Mouse (Mus musculus): ENCODE measurements around the gene Gm43720. TPM values are rescaled to one million over a fixed set of nuclear protein-coding genes. Genes with fewer than 3 reads are reported as not detected.
A peak's percentile ranks its signal among the peaks of the same experiment; 100 is the strongest.

The Gm43720 gene
- polyA plus RNA-seq, 1 experiment from 2014 or later = 0.13 TPM

DNA sequence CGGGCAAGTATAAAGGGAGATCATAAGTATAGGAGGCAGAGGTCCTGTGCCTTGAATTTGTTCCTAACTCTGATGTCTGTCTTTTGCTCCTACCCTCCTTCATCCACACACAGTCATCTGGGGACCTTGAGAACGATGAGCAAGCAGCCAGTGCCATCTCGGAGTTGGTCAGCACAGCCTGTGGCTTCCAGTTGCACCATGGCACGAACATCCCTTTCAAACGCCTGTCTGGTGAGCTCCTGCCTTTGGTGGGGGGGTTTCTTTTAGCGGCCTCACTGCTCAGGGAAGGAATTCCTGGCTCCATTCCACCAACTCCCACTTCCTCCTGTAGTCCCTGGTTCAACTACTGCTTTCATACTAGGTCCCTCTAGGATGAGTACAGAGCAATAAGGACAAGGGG is 21.2 kb downstream of the Gm43720 start:
- no peak overlapping the region for H3K4me3 ChIP-seq
- H3K27ac ChIP-seq = no peak overlapping the region
- 87% methylated on average over 6 of the region's 6 CpGs for WGBS
- peaks cover 47% of the 10 kb centered on the region for H3K4me1 ChIP-seq (replicated peaks)
- H3K27me3 ChIP-seq (ENCODE audit: insufficient read depth, poor library complexity, severe bottlenecking) = no peaks in the 10 kb centered on the region
- H3K9me3 ChIP-seq = no peaks in the 10 kb centered on the region
- H3K36me3 ChIP-seq = peaks cover 56% of the 10 kb centered on the region
- DNase-seq (ENCODE audit: low spot score) = no peak

GRCm38 (mm10) chr5:138258078-138258477 is 21.7 kb downstream of the Gm43720 start:
- H3K27ac ChIP-seq = no peak overlapping the region
- peaks cover 43% of the 10 kb centered on the region for H3K4me1 ChIP-seq (replicated peaks)
- WGBS = 90% methylated on average over 3 of the region's 3 CpGs
- no peaks in the 10 kb centered on the region for H3K27me3 ChIP-seq (ENCODE audit: insufficient read depth, poor library complexity, severe bottlenecking)
- H3K4me3 ChIP-seq = no peak overlapping the region
- H3K36me3 ChIP-seq = peaks cover 56% of the 10 kb centered on the region
- H3K9me3 ChIP-seq = 0 out of 2 replicates have a peak, but pooled peaks cover under 1% of the 10 kb centered on the region
- no peak for DNase-seq (ENCODE audit: low spot score)

GRCm38 (mm10) chr5:138257585-138257978 is 22.2 kb downstream of the Gm43720 start:
- Histone ChIP-seq H3K27me3 (ENCODE audit: insufficient read depth, poor library complexity, severe bottlenecking) (no peaks in the 10 kb centered on the region), H3K4me3 (no peak overlapping the region), H3K36me3 (peaks cover 55% of the 10 kb centered on the region), H3K9me3 (0 out of 2 replicates have a peak, but pooled peaks cover 3% of the 10 kb centered on the region), H3K4me1 (replicated peaks) (peaks cover 38% of the 10 kb centered on the region), H3K27ac (no peak overlapping the region)
- DNase-seq (ENCODE audit: low spot score) = no peak
- WGBS = 93% methylated on average over 4 of the region's 4 CpGs

DNA sequence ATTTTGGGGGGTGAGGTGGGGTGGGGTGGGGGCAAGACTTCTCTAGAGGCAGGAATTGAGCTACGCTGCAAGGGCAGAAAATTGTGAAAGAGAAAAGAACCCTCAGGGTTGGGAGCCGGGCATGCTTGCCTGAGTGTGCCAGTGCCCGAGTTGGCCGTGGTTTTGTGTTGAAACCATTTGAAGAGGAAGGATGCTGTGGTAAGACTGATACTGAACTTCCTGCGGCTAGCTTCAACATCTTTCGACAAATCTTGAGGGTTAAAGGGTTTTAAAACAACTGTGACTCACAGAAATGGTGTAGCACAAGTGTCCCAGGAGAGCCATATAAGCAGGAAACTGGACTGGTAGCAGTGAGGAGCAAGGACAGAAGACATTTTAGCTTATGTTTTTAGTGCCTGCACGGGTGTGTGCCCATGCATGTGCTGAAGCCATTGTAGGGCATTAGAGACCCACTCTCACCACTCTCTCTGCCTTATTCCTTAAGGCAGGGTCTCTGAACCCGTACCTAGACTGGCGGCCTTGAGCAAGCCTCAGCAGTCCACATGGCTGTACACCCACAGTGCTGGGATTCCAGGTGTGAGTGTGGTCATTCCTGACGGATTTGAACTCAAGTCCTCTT is 22.7 kb downstream of the Gm43720 start:
- Histone ChIP-seq H3K9me3 (0 out of 2 replicates have a peak, but pooled peaks cover 3% of the 10 kb centered on the region), H3K27ac (no peak overlapping the region), H3K4me1 (replicated peaks) (peaks cover 33% of the 10 kb centered on the region), H3K4me3 (no peak overlapping the region), H3K36me3 (peaks cover 50% of the 10 kb centered on the region), H3K27me3 (ENCODE audit: insufficient read depth, poor library complexity, severe bottlenecking) (no peaks in the 10 kb centered on the region)
- 94% methylated on average over 10 of the region's 10 CpGs for WGBS
- DNase-seq (ENCODE audit: low spot score) = no peak

GRCm38 (mm10) chr5:138256094-138256467 is 23.7 kb downstream of the Gm43720 start:
- Histone ChIP-seq H3K36me3 (peaks cover 40% of the 10 kb centered on the region), H3K4me1 (replicated peaks) (peaks cover 30% of the 10 kb centered on the region), H3K27ac (peak overlapping the region; percentile 86), H3K27me3 (ENCODE audit: insufficient read depth, poor library complexity, severe bottlenecking) (no peaks in the 10 kb centered on the region), H3K4me3 (peak overlapping the region; percentile 84), H3K9me3 (0 out of 2 replicates have a peak, but pooled peaks cover 3% of the 10 kb centered on the region)
- no peak for DNase-seq (ENCODE audit: low spot score)
- 27% methylated on average over 7 of the region's 7 CpGs for WGBS

DNA sequence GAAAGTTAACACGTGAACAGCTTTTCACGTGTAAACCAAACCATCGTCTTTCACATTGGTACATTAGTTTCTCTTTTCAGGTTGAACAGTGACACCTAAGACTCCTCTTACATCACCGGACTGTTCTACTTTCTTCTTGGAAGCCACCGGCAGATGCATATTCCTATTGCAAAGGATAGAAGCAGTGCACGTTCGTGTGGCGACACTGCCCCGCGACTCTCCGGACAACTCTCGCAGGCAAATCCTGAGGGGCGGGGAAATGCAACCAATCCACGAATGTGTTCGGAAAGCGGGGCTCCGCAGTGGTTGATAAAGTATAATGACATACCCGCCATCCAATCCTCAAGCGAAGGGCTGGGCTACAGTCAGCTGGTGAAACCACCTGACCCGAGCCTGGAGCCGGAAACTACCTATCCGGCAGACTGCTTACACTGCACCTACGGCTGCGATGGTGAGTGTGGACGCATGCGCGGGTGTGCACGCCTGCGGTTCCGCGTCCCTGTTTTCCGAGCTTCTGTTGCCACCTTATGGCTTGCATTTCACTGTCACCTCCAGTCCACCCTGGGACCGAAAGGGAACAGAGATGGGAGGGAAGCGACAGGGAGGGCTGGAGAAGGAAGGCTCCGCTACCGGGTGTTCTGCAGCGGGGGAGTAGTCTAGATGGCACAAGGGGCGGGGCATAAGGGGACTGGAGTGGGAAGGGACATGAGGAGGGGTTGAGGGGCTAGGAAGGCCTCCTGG is 24.2 kb downstream of the Gm43720 start, which contains the start of gene Lamtor4:
Gene Lamtor4 (plus strand): TSS at position 130 of the 741 bp plus-strand sequence.
- no peaks in the 10 kb centered on the region for H3K27me3 ChIP-seq (ENCODE audit: insufficient read depth, poor library complexity, severe bottlenecking)
- under 1% methylated on average over 38 of the region's 38 CpGs for WGBS
- H3K9me3 ChIP-seq = 0 out of 2 replicates have a peak, but pooled peaks cover 3% of the 10 kb centered on the region
- peak; percentile 91 for DNase-seq (ENCODE audit: low spot score)
- H3K4me1 ChIP-seq (replicated peaks) = peaks cover 26% of the 10 kb centered on the region
- peak within 1 kb of the TSS; percentile 84 for H3K4me3 ChIP-seq
- H3K27ac ChIP-seq = peak within 1 kb of the TSS; percentile 86
- peaks cover 35% of the 10 kb centered on the region for H3K36me3 ChIP-seq

GRCm38 (mm10) chr5:138253061-138253460 is 26.7 kb downstream of the Gm43720 start:
- Histone ChIP-seq H3K27me3 (ENCODE audit: insufficient read depth, poor library complexity, severe bottlenecking) (no peaks in the 10 kb centered on the region), H3K4me3 (no peak overlapping the region), H3K4me1 (replicated peaks) (peaks cover 17% of the 10 kb centered on the region), H3K36me3 (peaks cover 10% of the 10 kb centered on the region; the same call in 1 of the 2 replicates), H3K27ac (no peak overlapping the region), H3K9me3 (0 out of 2 replicates have a peak, but pooled peaks cover 3% of the 10 kb centered on the region)
- 88% methylated on average over 3 of the region's 3 CpGs for WGBS
- no peak for DNase-seq (ENCODE audit: low spot score)

- DNase-seq (ENCODE audit: low spot score) = no peak
- Histone ChIP-seq H3K4me3 (no peak overlapping the region), H3K36me3 (no peaks in the 10 kb centered on the region), H3K9me3 (0 out of 2 replicates have a peak, but pooled peaks cover 3% of the 10 kb centered on the region), H3K27me3 (ENCODE audit: insufficient read depth, poor library complexity, severe bottlenecking) (no peaks in the 10 kb centered on the region), H3K27ac (no peak overlapping the region), H3K4me1 (replicated peaks) (peaks cover 10% of the 10 kb centered on the region)
- WGBS = 82% methylated on average over 12 of the region's 12 CpGs
Measured at GRCm38 (mm10) chr5:138251144-138251543, 28.6 kb downstream of the Gm43720 start.

GRCm38 (mm10) chr5:138241511-138241910 is 38.2 kb downstream of the Gm43720 start:
- no peak for DNase-seq (ENCODE audit: low spot score)
- no peak overlapping the region for H3K4me3 ChIP-seq
- no peak overlapping the region for H3K27ac ChIP-seq
- no peaks in the 10 kb centered on the region for H3K27me3 ChIP-seq (ENCODE audit: insufficient read depth, poor library complexity, severe bottlenecking)
- H3K36me3 ChIP-seq = no peaks in the 10 kb centered on the region
- H3K9me3 ChIP-seq = no peaks in the 10 kb centered on the region
- WGBS = 50% methylated on average over 2 of the region's 2 CpGs
- H3K4me1 ChIP-seq (replicated peaks) = no peaks in the 10 kb centered on the region

GRCm38 (mm10) chr5:138234224-138234623 is 45.5 kb downstream of the Gm43720 start:
- no peak for DNase-seq (ENCODE audit: low spot score)
- H3K4me1 ChIP-seq (replicated peaks) = no peaks in the 10 kb centered on the region
- no peaks in the 10 kb centered on the region for H3K36me3 ChIP-seq
- H3K9me3 ChIP-seq = no peaks in the 10 kb centered on the region
- H3K27me3 ChIP-seq (ENCODE audit: insufficient read depth, poor library complexity, severe bottlenecking) = no peaks in the 10 kb centered on the region
- no peak overlapping the region for H3K4me3 ChIP-seq
- no peak overlapping the region for H3K27ac ChIP-seq

DNA sequence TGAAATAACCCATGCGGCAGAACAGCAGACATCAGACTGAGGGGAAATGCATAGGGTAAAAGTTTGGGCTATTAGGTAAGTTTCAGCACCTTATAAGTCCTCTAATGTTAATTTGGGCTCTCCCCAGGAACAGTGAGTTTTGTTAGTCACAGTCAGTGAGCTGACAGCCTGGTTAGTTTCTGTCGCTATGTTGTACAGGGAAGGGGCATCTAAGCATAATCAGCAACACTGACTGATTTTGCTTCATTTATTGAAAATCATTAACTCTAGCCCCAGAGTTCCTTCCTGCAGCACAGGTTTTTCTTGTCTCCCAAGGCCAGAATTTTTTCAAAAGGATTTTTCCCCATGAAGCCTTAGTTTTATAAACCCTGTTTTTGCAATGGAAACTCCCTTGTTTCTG is 46.0 kb downstream of the Gm43720 start:
- WGBS = 81% methylated on average over 2 of the region's 2 CpGs
- Histone ChIP-seq H3K27ac (no peak overlapping the region), H3K4me1 (replicated peaks) (no peaks in the 10 kb centered on the region), H3K27me3 (ENCODE audit: insufficient read depth, poor library complexity, severe bottlenecking) (no peaks in the 10 kb centered on the region), H3K36me3 (no peaks in the 10 kb centered on the region), H3K4me3 (no peak overlapping the region), H3K9me3 (no peaks in the 10 kb centered on the region)
- no peak for DNase-seq (ENCODE audit: low spot score)

GRCm38 (mm10) chr5:138229511-138229910 is 50.2 kb downstream of the Gm43720 start:
- Histone ChIP-seq H3K9me3 (no peaks in the 10 kb centered on the region), H3K27ac (no peak overlapping the region), H3K27me3 (ENCODE audit: insufficient read depth, poor library complexity, severe bottlenecking) (no peaks in the 10 kb centered on the region), H3K4me1 (replicated peaks) (no peaks in the 10 kb centered on the region), H3K4me3 (no peak overlapping the region), H3K36me3 (no peaks in the 10 kb centered on the region)
- no peak for DNase-seq (ENCODE audit: low spot score)
- 93% methylated on average over 3 of the region's 3 CpGs for WGBS

DNA sequence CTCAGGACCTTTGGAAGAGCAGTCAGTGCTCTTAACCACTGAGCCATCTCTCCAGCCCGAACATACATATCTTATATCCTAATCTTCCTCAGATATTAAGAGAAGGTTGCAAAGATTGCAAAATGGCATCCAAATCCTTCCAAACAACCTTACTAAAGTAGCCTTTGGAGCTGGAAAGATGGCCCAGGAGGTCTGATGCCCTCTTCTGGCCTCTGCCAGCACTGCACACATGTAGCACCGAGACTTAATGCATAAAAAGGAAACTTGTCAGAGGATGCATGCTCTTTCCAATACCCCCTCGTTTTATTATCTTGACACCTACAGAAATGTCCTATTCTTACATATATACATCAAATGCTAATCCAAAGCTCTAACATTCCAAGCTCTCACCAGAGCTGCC is 51.7 kb downstream of the Gm43720 start:
- no peak overlapping the region for H3K4me3 ChIP-seq
- WGBS = 64% methylated on average over 3 of the region's 3 CpGs
- no peak overlapping the region for H3K27ac ChIP-seq
- DNase-seq (ENCODE audit: low spot score) = peak; percentile 7
- no peaks in the 10 kb centered on the region for H3K27me3 ChIP-seq (ENCODE audit: insufficient read depth, poor library complexity, severe bottlenecking)
- no peaks in the 10 kb centered on the region for H3K4me1 ChIP-seq (replicated peaks)
- H3K9me3 ChIP-seq = no peaks in the 10 kb centered on the region
- no peaks in the 10 kb centered on the region for H3K36me3 ChIP-seq

Measured in hindbrain, embryonic 10.5 days (tissue).